Mouse (Mus musculus) CH12.LX (cell line): ENCODE results near the gene Hgd. TPM values are rescaled to one million over a fixed set of nuclear protein-coding genes. Genes with fewer than 3 reads are reported as not detected.
"Not testable (repeated sequence)": the region's sequence is repeated elsewhere in the genome, so short reads cannot be mapped to it uniquely, and the experiment has no call there.

Experiments
- DNase-seq: peaks from one replicate; pipeline ENCODE4 v3.0.0-alpha.2; 2013; ENCODE audit errors: extremely low read depth
- H3K27ac ChIP-seq: 2 replicates; pipeline ENCODE4 v1.5.1; 2012; ENCODE audit warnings: low read depth, mild to moderate bottlenecking, control low read depth, moderate library complexity; ENCODE audit not compliant: insufficient read depth
- H3K27me3 ChIP-seq: replicated peaks from 2 replicates; pipeline ENCODE3; 2012; ENCODE audit warnings: inconsistent platforms
- H3K36me3 ChIP-seq, 2 experiments: replicated peaks in 1 of 2; 2 replicates each; pipeline versions ENCODE3 to v1.6.1; 2012; ENCODE audit warnings: inconsistent platforms in 1 of 2, low read length in 1 of 2, mild to moderate bottlenecking in 1 of 2, mixed read lengths in 1 of 2, moderate library complexity in 1 of 2; ENCODE audit not compliant: control insufficient read depth in 1 of 2, insufficient read depth in 1 of 2
- H3K4me1 ChIP-seq, 2 experiments: 2 replicates each; pipeline ENCODE4 v1.6.1; 2012; ENCODE audit warnings: inconsistent platforms in 1 of 2, moderate library complexity in 1 of 2; ENCODE audit not compliant: insufficient read depth in 2 of 2, control insufficient read depth in 1 of 2
- H3K4me2 ChIP-seq: 2 replicates; pipeline ENCODE4 v1.6.1; 2012; ENCODE audit warnings: low read depth, mild to moderate bottlenecking, control low read depth; ENCODE audit not compliant: poor library complexity, insufficient read depth, severe bottlenecking
- H3K4me3 ChIP-seq, 3 experiments: fragments of 150-350 bp in 1 of 3; sonication (generic) in 1 of 3; replicated peaks in 1 of 3; 2 replicates each; pipeline versions ENCODE3 to v1.5.1; 2011 to 2012; ENCODE audit warnings: low read depth in 2 of 3, low read length in 2 of 3, mild to moderate bottlenecking in 2 of 3, moderate library complexity in 2 of 3, control low read depth in 1 of 3, improper control_type of control experiment in 1 of 3, inconsistent platforms in 1 of 3, mixed read lengths in 1 of 3; ENCODE audit not compliant: poor library complexity in 1 of 3
- H3K79me2 ChIP-seq: replicated peaks from 2 replicates; pipeline ENCODE4 v1.6.1; 2012; ENCODE audit warnings: mild to moderate bottlenecking, moderate library complexity; ENCODE audit not compliant: control insufficient read depth, poor library complexity, insufficient read depth, severe bottlenecking; ENCODE audit errors: extremely low read depth
- H3K9ac ChIP-seq: 2 replicates; pipeline ENCODE4 v1.6.1; 2012; ENCODE audit warnings: low read depth, mild to moderate bottlenecking, control low read depth, moderate library complexity; ENCODE audit not compliant: insufficient read depth
- H3K9me3 ChIP-seq: replicated peaks from 2 replicates; pipeline ENCODE3; 2012; ENCODE audit warnings: low read length, inconsistent platforms, mixed read lengths
- CTCF ChIP-seq, 2 experiments: IDR thresholded peaks in 1 of 2; conservative IDR thresholded peaks in 1 of 2; 2 replicates each; pipeline ENCODE4 v1.5.1; 2011 to 2012; ENCODE audit warnings: low read depth in 2 of 2, low read length in 2 of 2, improper control_type of control experiment in 1 of 2, inconsistent platforms in 1 of 2, mild to moderate bottlenecking in 1 of 2, moderate library complexity in 1 of 2
- E2F4 ChIP-seq: IDR thresholded peaks from 2 replicates; pipeline ENCODE4 v1.6.1; 2011; ENCODE audit warnings: low read depth, low read length, improper control_type of control experiment; ENCODE audit not compliant: insufficient replicate concordance
- HCFC1 ChIP-seq: IDR thresholded peaks from 2 replicates; pipeline ENCODE4 v1.6.1; 2012; ENCODE audit warnings: low read depth, mild to moderate bottlenecking, inconsistent platforms, low read length, improper control_type of control experiment
- IRF4 ChIP-seq: IDR thresholded peaks from 2 replicates; pipeline ENCODE4 v1.6.1; 2014; ENCODE audit warnings: low read depth, mild to moderate bottlenecking, inconsistent platforms, low read length, improper control_type of control experiment
- KAT2A ChIP-seq: IDR thresholded peaks from 2 replicates; pipeline ENCODE4 v1.6.1; 2012; ENCODE audit warnings: low read length, improper control_type of control experiment, inconsistent platforms; ENCODE audit not compliant: insufficient replicate concordance
- POLR2A ChIP-seq: IDR thresholded peaks from 2 replicates; pipeline ENCODE4 v1.6.1; 2011; ENCODE audit warnings: low read depth, mild to moderate bottlenecking, improper control_type of control experiment, low read length
- RAD21 ChIP-seq: IDR thresholded peaks from 2 replicates; pipeline ENCODE4 v1.6.1; 2011; ENCODE audit warnings: low read depth, mild to moderate bottlenecking, low read length, improper control_type of control experiment, moderate library complexity
- RCOR1 ChIP-seq: conservative IDR thresholded peaks from 2 replicates; pipeline ENCODE4 v1.6.1; 2012; ENCODE audit warnings: low read depth, mild to moderate bottlenecking, inconsistent platforms, low read length, improper control_type of control experiment
- SMC3 ChIP-seq: IDR thresholded peaks from 2 replicates; pipeline ENCODE4 v1.6.1; 2011; ENCODE audit warnings: low read depth, low read length, improper control_type of control experiment
- ZC3H11A ChIP-seq: IDR thresholded peaks from 2 replicates; pipeline ENCODE4 v1.6.1; 2012; ENCODE audit warnings: low read depth, mild to moderate bottlenecking, inconsistent platforms, low read length, improper control_type of control experiment
- ZNF384 ChIP-seq: IDR thresholded peaks from 2 replicates; pipeline ENCODE4 v1.6.1; 2012; ENCODE audit warnings: low read depth, low read length, improper control_type of control experiment, inconsistent platforms
- dilution Hi-C: fragments of 300-500 bp; cut with MboI; formaldehyde crosslinking; loops from 2 replicates; pipeline ENCODE4 v1.14.3; 2020; ENCODE audit warnings: low sequenced_read_pairs; ENCODE audit not compliant: extremely low pct_unique_long_range_greater_than_20kb, extremely low pct_ligation_motif_present
- in situ Hi-C: fragments of 300-500 bp; cut with MboI; formaldehyde crosslinking; loops from 3 replicates; pipeline ENCODE4 v1.14.3; 2019; ENCODE audit warnings: low sequenced_read_pairs, low pct_ligation_motif_present, low pct_unique_long_range_greater_than_20kb, mixed read lengths
- polyA plus RNA-seq: library from polyadenylated mRNA; unstranded; fragments of >175 nt; gene quantifications from 2 replicates; pipeline ENCODE4 v1.2.1, GENCODE M21; 2012; ENCODE audit warnings: low read depth; ENCODE audit not compliant: insufficient read length
- total RNA-seq, 2 experiments: library from RNA; depleted of rRNA; stranded (reverse); fragments of 300-350 nt in 1 of 2; fragments of >200 nt in 1 of 2; gene quantifications; 2 replicates each; pipeline ENCODE4 v1.2.3; 2012 to 2014

Gene Hgd
- total and polyA plus RNA-seq, 3 experiments, result not detected

- Histone ChIP-seq H3K9ac (no peak overlapping the region), H3K27me3 (no peaks in the 10 kb centered on the region), H3K4me2 (no peak overlapping the region), H3K4me1 (peaks cover 2 to 3% of the 10 kb centered on the region in 2 experiments; a peak in 1 of 4 replicates), H3K9me3 (no peaks in the 10 kb centered on the region), H3K79me2 (no peaks in the 10 kb centered on the region), H3K4me3 (no peak overlapping the region), H3K36me3 (no peaks in the 10 kb centered on the region), H3K27ac (no peak overlapping the region)
- dilution Hi-C loops (no loop called here), in situ Hi-C loops (no loop called here)
- TF ChIP-seq E2F4, result no peak
- peak; percentile 66 for TF ChIP-seq RAD21
- TF ChIP-seq ZNF384, result no peak
- TF ChIP-seq ZC3H11A, result no peak
- TF ChIP-seq IRF4, result peak; percentile 68; the same call in 1 of the 2 replicates
- peak; percentile 78 for TF ChIP-seq SMC3
- no peak for TF ChIP-seq RCOR1
- peak in 1 of 2 experiments; percentile 70; a peak in 2 of 4 replicates for TF ChIP-seq CTCF (conservative IDR thresholded peaks at IDR 0.05 in 1 of 2, IDR thresholded peaks at IDR 0.05 in 1 of 2; ENCODE audit: low read depth in 2 of 2, low read length in 2 of 2)
- DNase-seq, result peak; percentile 50
Observed at GRCm38 (mm10) chr16:37636107-37636506, 56.2 kb downstream of the Hgd start.

GRCm38 (mm10) chr16:37637802-37638201 lies 57.8 kb downstream of the Hgd start:
- Histone ChIP-seq H3K36me3 (no peaks in the 10 kb centered on the region), H3K4me2 (no peak overlapping the region), H3K27ac (no peak overlapping the region), H3K9ac (no peak overlapping the region), H3K27me3 (no peaks in the 10 kb centered on the region), H3K9me3 (no peaks in the 10 kb centered on the region), H3K79me2 (no peaks in the 10 kb centered on the region), H3K4me1 (peaks cover 2 to 8% of the 10 kb centered on the region in 2 experiments; a peak in 1 of 4 replicates), H3K4me3 (no peak overlapping the region)
- no peak for DNase-seq
- in situ Hi-C loops, result no loop called here
- dilution Hi-C loops, result no loop called here
- TF ChIP-seq HCFC1 (no peak), ZC3H11A (no peak), KAT2A (no peak), POLR2A (no peak)

- not testable (repeated sequence) for H3K79me2 ChIP-seq, H3K27me3 ChIP-seq
Observed at GRCm38 (mm10) chr16:37640522-37640921, 60.6 kb downstream of the Hgd start.

More at GRCm38 (mm10) chr16:37640522-37640921, 60.6 kb downstream of the Hgd start:
- H3K9ac ChIP-seq, in situ Hi-C loops, dilution Hi-C loops, H3K4me2 ChIP-seq, H3K9me3 ChIP-seq, H3K4me1 ChIP-seq, DNase-seq, H3K27ac ChIP-seq, H3K4me3 ChIP-seq: not testable (repeated sequence)
- H3K36me3 ChIP-seq, result peaks cover 5 to 16% of the 10 kb centered on the region in 2 experiments
